ENCODE assay signal across 34 mouse cellular contexts in genomic region chr5:57595924-57596323, GRCm38 (mm10).
DNase-seq lines count a peak whose midpoint lies in the region; ATAC-seq lines count a peak whose summit lies in the region.
"Had no signal": no experiment of that assay in that cellular context is flagged by ENCODE, and none has a peak within 500 bp of the region (broad histone marks: within the 10 kb centered on the region; RNA-seq: fewer than 3 reads in every experiment).

No protein-coding gene starts in this region.

- no peak for ATAC-seq in intestine, embryonic 15.5 days
- ATAC-seq: activated CD4-positive, CD25-positive, alpha-beta regulatory T cell, adult 4 months; forebrain, postnatal 0 days; inflammation-experienced regulatory T-cells, adult 6 months; liver, postnatal 0 days; lung, postnatal 0 days; midbrain, embryonic 15.5 days had no signal

- peak; percentile 32 for DNase-seq in gastrocnemius, adult 18-20 months (ENCODE audit: low spot score)
- no peak for DNase-seq in gastrocnemius, adult 8-10 months (ENCODE audit: low spot score in 2 of 2)
- peak; percentile 20 for DNase-seq in layer of hippocampus, adult 9-11 months
- DNase-seq in layer of hippocampus, postnatal 10 days (ENCODE audit: low spot score in 2 of 2): no peak
- peak; percentile 61 for DNase-seq in adipocyte (ENCODE audit: low spot score)
- DNase-seq in gonadal fat pad, adult 2 months (ENCODE audit: low read depth): peak; percentile 31
- no peak for DNase-seq in embryo, embryonic 11 days
- DNase-seq: adrenal gland, postnatal 10 days; B cell, adult 2 months; cerebellum, adult 8-10 months; cerebellum, postnatal 36 days; forebrain, postnatal 0 days; gastrocnemius, postnatal 25 days; heart, postnatal 10 days; kidney, adult 2 months; liver, postnatal 0 days; retina, postnatal 1 day; right cerebral cortex, postnatal 4 days; thymus, adult 18-20 months; thymus, postnatal 4 days had no signal

- H3K36me3 ChIP-seq in intestine, embryonic 15.5 days: no peaks in the 10 kb centered on the region
- H3K36me3 ChIP-seq: G1E; heart, embryonic 12.5 days; hindbrain, embryonic 10.5 days; midbrain, embryonic 15.5 days; neural tube, embryonic 12.5 days; stomach, embryonic 15.5 days had no signal

- H3K27ac ChIP-seq in intestine, embryonic 15.5 days: no peak overlapping the region
- H3K27ac ChIP-seq: hindbrain, embryonic 10.5 days; kidney, postnatal 0 days; left cerebral cortex, adult 2 months; macrophage; midbrain, embryonic 15.5 days; neural tube, embryonic 12.5 days; stomach, embryonic 15.5 days had no signal

- 70% methylated on average over 1 of the region's 1 CpGs for WGBS in intestine, embryonic 15.5 days

- no peaks in the 10 kb centered on the region for H3K27me3 ChIP-seq in intestine, embryonic 15.5 days (replicated peaks)
- H3K27me3 ChIP-seq: CH12.LX; heart, embryonic 12.5 days; midbrain, embryonic 15.5 days; neural tube, embryonic 12.5 days; stomach, embryonic 15.5 days had no signal

- H3K4me1 ChIP-seq in intestine, embryonic 15.5 days (replicated peaks): no peaks in the 10 kb centered on the region
- H3K4me1 ChIP-seq: heart, embryonic 12.5 days; hindbrain, embryonic 10.5 days; midbrain, embryonic 15.5 days; neural tube, embryonic 12.5 days; stomach, embryonic 15.5 days had no signal

- no peak overlapping the region for H3K9ac ChIP-seq in intestine, embryonic 15.5 days
- H3K9ac ChIP-seq: forebrain, postnatal 0 days; heart, embryonic 12.5 days; liver, postnatal 0 days; midbrain, embryonic 15.5 days; neural tube, embryonic 12.5 days; stomach, embryonic 15.5 days had no signal

- H3K9me3 ChIP-seq in intestine, embryonic 15.5 days: no peaks in the 10 kb centered on the region
- H3K9me3 ChIP-seq: G1E; heart, embryonic 12.5 days; hindbrain, embryonic 10.5 days; midbrain, embryonic 15.5 days; neural tube, embryonic 12.5 days; stomach, embryonic 15.5 days had no signal

- H3K4me2 ChIP-seq in intestine, embryonic 15.5 days (replicated peaks): no peak overlapping the region
- H3K4me2 ChIP-seq: heart, embryonic 12.5 days; midbrain, embryonic 15.5 days; neural tube, embryonic 12.5 days; stomach, embryonic 15.5 days had no signal

- no peak overlapping the region for H3K4me3 ChIP-seq in intestine, embryonic 15.5 days (replicated peaks)
- H3K4me3 ChIP-seq: heart, embryonic 12.5 days; hindbrain, embryonic 10.5 days; left cerebral cortex, adult 2 months; midbrain, embryonic 15.5 days; neural tube, embryonic 12.5 days; stomach, embryonic 15.5 days had no signal

Comparison
In these comparisons a context has a peak if more than half of its experiments do, and no peak if none do; other contexts are left out.
1. DNase-seq: peak in gastrocnemius, adult 18-20 months (single experiment), layer of hippocampus, adult 9-11 months (single experiment), adipocyte (single experiment) and gonadal fat pad, adult 2 months (single experiment); none in gastrocnemius, adult 8-10 months (0 of 2), layer of hippocampus, postnatal 10 days (0 of 2) and embryo, embryonic 11 days (single experiment).